Mouse (Mus musculus) ES-Bruce4 (cell line): Measurements from ENCODE around the gene Erv3.

Experiments used
- CTCF ChIP-seq: IDR thresholded peaks from one replicate; pipeline ENCODE4 v1.8.1; 2011; ENCODE audit warnings: low read depth, low read length
- EP300 ChIP-seq: IDR thresholded peaks from 2 replicates; pipeline ENCODE4 v1.6.1; 2011; ENCODE audit warnings: low read depth, low read length; ENCODE audit not compliant: insufficient read depth
- POLR2A ChIP-seq: IDR thresholded peaks from one replicate; pipeline ENCODE4 v1.8.1; 2011; ENCODE audit warnings: low read length; ENCODE audit not compliant: insufficient read depth

DNA sequence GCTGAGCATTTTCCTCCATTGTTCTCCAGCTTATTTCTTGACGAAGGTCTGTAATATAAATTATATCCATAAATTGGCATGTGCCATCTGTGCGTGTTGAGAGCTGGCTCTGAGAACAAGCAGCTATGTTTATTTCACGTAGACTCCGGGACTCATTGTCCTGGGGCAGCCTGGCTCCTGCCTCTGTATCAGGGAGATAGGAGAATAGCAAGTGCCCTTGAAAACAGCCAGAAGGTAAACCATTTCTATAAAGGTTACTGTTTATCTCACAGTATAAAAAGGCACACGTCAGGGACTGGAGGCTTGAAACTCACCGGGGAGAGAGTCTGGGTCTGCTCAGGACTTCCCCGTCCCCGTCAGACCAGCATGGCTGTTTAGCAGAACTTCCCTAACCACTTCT lies 13.9 kb downstream of the Erv3 start:
- TF ChIP-seq CTCF (no peak), POLR2A (no peak), EP300 (no peak)
